Mouse (Mus musculus): ENCODE results near the gene Mob1b. TPM values are rescaled to one million over a fixed set of nuclear protein-coding genes. Genes with fewer than 3 reads are reported as not detected.

Gene Mob1b
- polyA plus RNA-seq, 1 experiment from 2014 or later, result 16.2 TPM

GRCm38 (mm10) chr5:88785059-88785458 is 64.4 kb downstream of the Mob1b start:
- H3K27me3 ChIP-seq (ENCODE audit: control insufficient read depth, insufficient read depth, low read length), result no peaks in the 10 kb centered on the region
- no peaks in the 10 kb centered on the region for H3K4me1 ChIP-seq (ENCODE audit: control insufficient read depth, insufficient read depth, low read length)
- no peak overlapping the region for H3K9ac ChIP-seq (ENCODE audit: low read length)
- ATAC-seq (ENCODE audit: insufficient read depth, low FRiP score, low TSS enrichment), result no peak
- H3K36me3 ChIP-seq (ENCODE audit: control insufficient read depth, insufficient read depth, low read length), result peaks cover 7% of the 10 kb centered on the region
- no peak overlapping the region for H3K27ac ChIP-seq (ENCODE audit: low read depth, low read length)
- H3K9me3 ChIP-seq (ENCODE audit: control insufficient read depth, low read length), result no peaks in the 10 kb centered on the region
- DNase-seq (ENCODE audit: low spot score), result no peak
- WGBS, result 90% methylated on average over 1 of the region's 1 CpGs
- H3K4me3 ChIP-seq (ENCODE audit: low read depth, low read length), result no peak overlapping the region
- no peak overlapping the region for H3K4me2 ChIP-seq (ENCODE audit: low read depth)

- 61% methylated on average over 9 of the region's 9 CpGs for WGBS
- DNase-seq (ENCODE audit: low spot score) (no peak), ATAC-seq (ENCODE audit: insufficient read depth, low FRiP score, low TSS enrichment) (no peak)
- Histone ChIP-seq H3K9me3 (ENCODE audit: control insufficient read depth, low read length) (no peaks in the 10 kb centered on the region), H3K4me1 (ENCODE audit: control insufficient read depth, insufficient read depth, low read length) (no peaks in the 10 kb centered on the region), H3K4me2 (ENCODE audit: low read depth) (no peak overlapping the region), H3K27me3 (ENCODE audit: control insufficient read depth, insufficient read depth, low read length) (no peaks in the 10 kb centered on the region), H3K27ac (ENCODE audit: low read depth, low read length) (no peak overlapping the region), H3K36me3 (ENCODE audit: control insufficient read depth, insufficient read depth, low read length) (no peaks in the 10 kb centered on the region), H3K9ac (ENCODE audit: low read length) (no peak overlapping the region), H3K4me3 (ENCODE audit: low read depth, low read length) (no peak overlapping the region)
Measured at GRCm38 (mm10) chr5:88790675-88791074, 70.0 kb downstream of the Mob1b start.

- ATAC-seq (ENCODE audit: insufficient read depth, low FRiP score, low TSS enrichment) (peak; percentile 50; the same call in 1 of the 2 replicates), DNase-seq (ENCODE audit: low spot score) (peak; percentile 59)
- WGBS, result 42% methylated on average over 10 of the region's 10 CpGs
- no peak overlapping the region for H3K4me3 ChIP-seq (ENCODE audit: low read depth, low read length)
- H3K9me3 ChIP-seq (ENCODE audit: control insufficient read depth, low read length), result no peaks in the 10 kb centered on the region
- H3K27me3 ChIP-seq (ENCODE audit: control insufficient read depth, insufficient read depth, low read length), result no peaks in the 10 kb centered on the region
- H3K27ac ChIP-seq (ENCODE audit: low read depth, low read length), result no peak overlapping the region
- H3K4me2 ChIP-seq (ENCODE audit: low read depth), result no peak overlapping the region
- H3K36me3 ChIP-seq (ENCODE audit: control insufficient read depth, insufficient read depth, low read length), result no peaks in the 10 kb centered on the region
- H3K9ac ChIP-seq (ENCODE audit: low read length), result no peak overlapping the region
- no peaks in the 10 kb centered on the region for H3K4me1 ChIP-seq (ENCODE audit: control insufficient read depth, insufficient read depth, low read length)
Measured at GRCm38 (mm10) chr5:88791256-88792245, 70.9 kb downstream of the Mob1b start.

GRCm38 (mm10) chr5:88793676-88794075 is 73.0 kb downstream of the Mob1b start:
- H3K36me3 ChIP-seq (ENCODE audit: control insufficient read depth, insufficient read depth, low read length), result no peaks in the 10 kb centered on the region
- no peak for DNase-seq (ENCODE audit: low spot score)
- 87% methylated on average over 3 of the region's 3 CpGs for WGBS
- H3K9ac ChIP-seq (ENCODE audit: low read length), result no peak overlapping the region
- ATAC-seq (ENCODE audit: insufficient read depth, low FRiP score, low TSS enrichment), result no peak
- no peaks in the 10 kb centered on the region for H3K27me3 ChIP-seq (ENCODE audit: control insufficient read depth, insufficient read depth, low read length)
- H3K4me1 ChIP-seq (ENCODE audit: control insufficient read depth, insufficient read depth, low read length), result no peaks in the 10 kb centered on the region
- no peak overlapping the region for H3K4me3 ChIP-seq (ENCODE audit: low read depth, low read length)
- no peak overlapping the region for H3K27ac ChIP-seq (ENCODE audit: low read depth, low read length)
- H3K9me3 ChIP-seq (ENCODE audit: control insufficient read depth, low read length), result no peaks in the 10 kb centered on the region
- no peak overlapping the region for H3K4me2 ChIP-seq (ENCODE audit: low read depth)

- DNase-seq (ENCODE audit: low spot score) (no peak), ATAC-seq (ENCODE audit: insufficient read depth, low FRiP score, low TSS enrichment) (no peak)
- Histone ChIP-seq H3K4me3 (ENCODE audit: low read depth, low read length) (no peak overlapping the region), H3K27ac (ENCODE audit: low read depth, low read length) (no peak overlapping the region), H3K4me2 (ENCODE audit: low read depth) (no peak overlapping the region), H3K9ac (ENCODE audit: low read length) (no peak overlapping the region), H3K9me3 (ENCODE audit: control insufficient read depth, low read length) (no peaks in the 10 kb centered on the region), H3K27me3 (ENCODE audit: control insufficient read depth, insufficient read depth, low read length) (no peaks in the 10 kb centered on the region), H3K4me1 (ENCODE audit: control insufficient read depth, insufficient read depth, low read length) (no peaks in the 10 kb centered on the region), H3K36me3 (ENCODE audit: control insufficient read depth, insufficient read depth, low read length) (no peaks in the 10 kb centered on the region)
- WGBS, result 31% methylated on average over 9 of the region's 9 CpGs
Measured at GRCm38 (mm10) chr5:88795910-88796584, 75.4 kb downstream of the Mob1b start.

GRCm38 (mm10) chr5:88796588-88796987 is 75.9 kb downstream of the Mob1b start:
- WGBS, result 45% methylated on average over 11 of the region's 11 CpGs
- no peaks in the 10 kb centered on the region for H3K9me3 ChIP-seq (ENCODE audit: control insufficient read depth, low read length)
- H3K36me3 ChIP-seq (ENCODE audit: control insufficient read depth, insufficient read depth, low read length), result no peaks in the 10 kb centered on the region
- no peaks in the 10 kb centered on the region for H3K4me1 ChIP-seq (ENCODE audit: control insufficient read depth, insufficient read depth, low read length)
- ATAC-seq (ENCODE audit: insufficient read depth, low FRiP score, low TSS enrichment), result no peak
- H3K9ac ChIP-seq (ENCODE audit: low read length), result no peak overlapping the region
- no peak for DNase-seq (ENCODE audit: low spot score)
- no peaks in the 10 kb centered on the region for H3K27me3 ChIP-seq (ENCODE audit: control insufficient read depth, insufficient read depth, low read length)
- no peak overlapping the region for H3K4me2 ChIP-seq (ENCODE audit: low read depth)
- no peak overlapping the region for H3K27ac ChIP-seq (ENCODE audit: low read depth, low read length)
- no peak overlapping the region for H3K4me3 ChIP-seq (ENCODE audit: low read depth, low read length)

GRCm38 (mm10) chr5:88797121-88797520 is 76.5 kb downstream of the Mob1b start:
- Histone ChIP-seq H3K9me3 (ENCODE audit: control insufficient read depth, low read length) (no peaks in the 10 kb centered on the region), H3K36me3 (ENCODE audit: control insufficient read depth, insufficient read depth, low read length) (no peaks in the 10 kb centered on the region), H3K27ac (ENCODE audit: low read depth, low read length) (no peak overlapping the region), H3K27me3 (ENCODE audit: control insufficient read depth, insufficient read depth, low read length) (no peaks in the 10 kb centered on the region), H3K4me2 (ENCODE audit: low read depth) (no peak overlapping the region), H3K4me3 (ENCODE audit: low read depth, low read length) (no peak overlapping the region), H3K9ac (ENCODE audit: low read length) (no peak overlapping the region), H3K4me1 (ENCODE audit: control insufficient read depth, insufficient read depth, low read length) (no peaks in the 10 kb centered on the region)
- ATAC-seq (ENCODE audit: insufficient read depth, low FRiP score, low TSS enrichment) (no peak), DNase-seq (ENCODE audit: low spot score) (no peak)
- 70% methylated on average over 6 of the region's 6 CpGs for WGBS

GRCm38 (mm10) chr5:88805616-88806015 is 85.0 kb downstream of the Mob1b start:
- Histone ChIP-seq H3K27ac (ENCODE audit: low read depth, low read length) (no peak overlapping the region), H3K9me3 (ENCODE audit: control insufficient read depth, low read length) (no peaks in the 10 kb centered on the region), H3K4me2 (ENCODE audit: low read depth) (no peak overlapping the region), H3K27me3 (ENCODE audit: control insufficient read depth, insufficient read depth, low read length) (no peaks in the 10 kb centered on the region), H3K9ac (ENCODE audit: low read length) (no peak overlapping the region), H3K4me1 (ENCODE audit: control insufficient read depth, insufficient read depth, low read length) (no peaks in the 10 kb centered on the region), H3K4me3 (ENCODE audit: low read depth, low read length) (no peak overlapping the region), H3K36me3 (ENCODE audit: control insufficient read depth, insufficient read depth, low read length) (no peaks in the 10 kb centered on the region)
- ATAC-seq (ENCODE audit: insufficient read depth, low FRiP score, low TSS enrichment) (no peak), DNase-seq (ENCODE audit: low spot score) (no peak)
- 90% methylated on average over 4 of the region's 4 CpGs for WGBS

All from neural tube, embryonic 11.5 days (tissue).